ENCODE assay signal across 11 mouse cellular contexts in the genomic region with DNA sequence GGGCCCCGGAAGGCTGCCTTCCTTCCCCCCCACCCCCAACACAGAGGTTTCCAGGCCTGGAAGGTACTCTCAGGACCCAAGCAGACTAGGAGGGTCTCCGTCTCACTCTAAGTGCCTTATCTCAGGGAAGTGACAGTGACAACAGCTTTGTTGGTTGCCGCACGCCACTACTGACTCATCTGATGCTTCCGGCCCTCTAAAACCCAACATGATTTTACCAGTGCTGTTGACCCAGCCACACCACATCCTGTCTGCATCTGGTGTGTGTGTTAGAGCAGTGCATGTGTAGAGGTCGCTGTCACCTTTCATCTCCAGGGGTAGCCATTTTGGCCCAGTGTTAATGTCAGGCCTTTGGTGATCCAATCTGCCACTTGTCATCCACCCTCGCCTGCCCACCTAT.
DNase-seq lines count a peak whose midpoint lies in the region; ATAC-seq and TF ChIP-seq lines count a peak whose summit lies in the region.
"Had no signal": no experiment of that assay in that cellular context is flagged by ENCODE, and none has a peak within 500 bp of the region (broad histone marks: within the 10 kb centered on the region; RNA-seq: fewer than 3 reads in every experiment).

No protein-coding gene starts in this region.

- TF ChIP-seq RAD21 in CH12.LX (IDR thresholded peaks at IDR 0.05; ENCODE audit: low read depth, low read length) = peak; percentile 30

- WGBS in heart, embryonic 12.5 days = 28% methylated on average over 7 of the region's 7 CpGs
- WGBS in liver, postnatal 0 days (ENCODE audit: insufficient replicate concordance) = 42% methylated on average over 7 of the region's 7 CpGs
- WGBS in stomach, postnatal 0 days = 89% methylated on average over 7 of the region's 7 CpGs

- TF ChIP-seq CTCF in CH12.LX (conservative IDR thresholded peaks at IDR 0.05 in 1 of 2, IDR thresholded peaks at IDR 0.05 in 1 of 2; ENCODE audit: low read depth in 2 of 2, low read length in 2 of 2) = peak in 1 of 2 experiments; percentile 42; a peak in 2 of 4 replicates
- TF ChIP-seq CTCF in liver, postnatal 0 days (IDR thresholded peaks at IDR 0.05; ENCODE audit: low read depth) = peak; percentile 31; the same call in 1 of the 2 replicates
- no peak for TF ChIP-seq CTCF in stomach, postnatal 0 days (IDR thresholded peaks at IDR 0.05; ENCODE audit: low read depth)

- no peak for ATAC-seq in heart, embryonic 12.5 days (ENCODE audit: insufficient number of reproducible peaks, low FRiP score)
- ATAC-seq in liver, postnatal 0 days = peak; percentile 43; the same call in 1 of the 2 replicates
- ATAC-seq in stomach, postnatal 0 days (ENCODE audit: low FRiP score, low TSS enrichment) = no peak

- H3K4me1 ChIP-seq in heart, embryonic 12.5 days (replicated peaks) = peaks cover 9% of the 10 kb centered on the region
- H3K4me1 ChIP-seq in CH12.LX (ENCODE audit: control insufficient read depth in 1 of 2, insufficient read depth in 2 of 2) = peaks cover 12 to 33% of the 10 kb centered on the region in 2 experiments
- peaks cover 17% of the 10 kb centered on the region for H3K4me1 ChIP-seq in liver, postnatal 0 days (ENCODE audit: insufficient read depth)
- no peaks in the 10 kb centered on the region; the same call in 1 of the 2 replicates for H3K4me1 ChIP-seq in stomach, postnatal 0 days (replicated peaks; ENCODE audit: control insufficient read depth, insufficient read depth)

- H3K27ac ChIP-seq in heart, embryonic 12.5 days (ENCODE audit: poor library complexity, severe bottlenecking) = no peak overlapping the region
- no peak overlapping the region for H3K27ac ChIP-seq in CH12.LX (ENCODE audit: insufficient read depth, low read depth)
- peak overlapping the region; percentile 60 for H3K27ac ChIP-seq in liver, postnatal 0 days (ENCODE audit: low read depth)
- no peak overlapping the region for H3K27ac ChIP-seq in stomach, postnatal 0 days (replicated peaks)
- H3K27ac ChIP-seq: hindbrain, embryonic 12.5 days; limb, embryonic 13.5 days had no signal

- no peaks in the 10 kb centered on the region for H3K79me2 ChIP-seq in CH12.LX (replicated peaks; ENCODE audit: control insufficient read depth, extremely low read depth, insufficient read depth, poor library complexity, severe bottlenecking)

- H3K4me2 ChIP-seq in heart, embryonic 12.5 days = 0 out of 2 replicates have a peak overlapping the region, but pooled peaks have one; percentile 15
- peak overlapping the region; percentile 61 for H3K4me2 ChIP-seq in CH12.LX (ENCODE audit: insufficient read depth, low read depth, poor library complexity, severe bottlenecking)
- H3K4me2 ChIP-seq in liver, postnatal 0 days (ENCODE audit: low read depth, low read length) = peak overlapping the region; percentile 33
- no peak overlapping the region for H3K4me2 ChIP-seq in stomach, postnatal 0 days (replicated peaks; ENCODE audit: low read depth)
- H3K4me2 ChIP-seq: hindbrain, embryonic 12.5 days; limb, embryonic 13.5 days had no signal

- dilution Hi-C loops in CH12.LX (cut with MboI; ENCODE audit: extremely low pct_ligation_motif_present, extremely low pct_unique_long_range_greater_than_20kb, low sequenced_read_pairs) = no loop called here

- peak; percentile 38; the same call in 1 of the 2 replicates for TF ChIP-seq POLR2A in CH12.LX (IDR thresholded peaks at IDR 0.05; ENCODE audit: low read depth, low read length)

- intact Hi-C loops in heart, postnatal 36 days (cut with DNase I) = no loop called here
- intact Hi-C loops in left cerebral cortex, postnatal 4 days (cut with DNase I) = no loop called here

- peak; percentile 89 for TF ChIP-seq EP300 in CH12.LX (IDR thresholded peaks at IDR 0.05; ENCODE audit: low read length)
- TF ChIP-seq EP300 in liver, postnatal 0 days (IDR thresholded peaks at IDR 0.05; ENCODE audit: low read depth) = no peak
- TF ChIP-seq EP300 in stomach, postnatal 0 days (optimal IDR thresholded peaks at IDR 0.05) = no peak

- no peak overlapping the region for H3K9ac ChIP-seq in heart, embryonic 12.5 days
- no peak overlapping the region for H3K9ac ChIP-seq in CH12.LX (ENCODE audit: insufficient read depth, low read depth)
- no peak overlapping the region for H3K9ac ChIP-seq in liver, postnatal 0 days (replicated peaks)
- H3K9ac ChIP-seq in stomach, postnatal 0 days (ENCODE audit: low read length) = no peak overlapping the region
- H3K9ac ChIP-seq: hindbrain, embryonic 12.5 days; limb, embryonic 13.5 days had no signal

- H3K9me3 ChIP-seq in heart, embryonic 12.5 days (replicated peaks) = no peaks in the 10 kb centered on the region
- H3K9me3 ChIP-seq in CH12.LX (replicated peaks; ENCODE audit: low read length) = peaks cover 5% of the 10 kb centered on the region
- no peaks in the 10 kb centered on the region for H3K9me3 ChIP-seq in liver, postnatal 0 days (ENCODE audit: low read length)
- no peaks in the 10 kb centered on the region for H3K9me3 ChIP-seq in stomach, postnatal 0 days (ENCODE audit: control insufficient read depth, low read length)
- H3K9me3 ChIP-seq: hindbrain, embryonic 12.5 days; limb, embryonic 13.5 days had no signal

- no peak overlapping the region for H3K4me3 ChIP-seq in heart, embryonic 12.5 days
- no peak overlapping the region for H3K4me3 ChIP-seq in CH12.LX (replicated peaks in 1 of 3; ENCODE audit: low read depth in 2 of 3, low read length in 2 of 3, poor library complexity in 1 of 3)
- no peak overlapping the region for H3K4me3 ChIP-seq in liver, postnatal 0 days (ENCODE audit: low read depth, low read length)
- no peak overlapping the region for H3K4me3 ChIP-seq in stomach, postnatal 0 days (ENCODE audit: low read depth, low read length)
- H3K4me3 ChIP-seq: hindbrain, embryonic 12.5 days; limb, embryonic 13.5 days had no signal

- H3K36me3 ChIP-seq in heart, embryonic 12.5 days = no peaks in the 10 kb centered on the region
- H3K36me3 ChIP-seq in CH12.LX (replicated peaks in 1 of 2; ENCODE audit: control insufficient read depth in 1 of 2, insufficient read depth in 1 of 2, low read length in 1 of 2) = no peaks in the 10 kb centered on the region
- no peaks in the 10 kb centered on the region for H3K36me3 ChIP-seq in liver, postnatal 0 days (replicated peaks; ENCODE audit: insufficient read depth, low read length)
- no peaks in the 10 kb centered on the region for H3K36me3 ChIP-seq in splenic B cell, adult 2 months (ENCODE audit: control insufficient read depth, insufficient read depth, low read length, poor library complexity, severe bottlenecking)
- no peaks in the 10 kb centered on the region for H3K36me3 ChIP-seq in stomach, postnatal 0 days (ENCODE audit: control insufficient read depth, insufficient read depth, low read length)
- H3K36me3 ChIP-seq: hindbrain, embryonic 12.5 days; limb, embryonic 13.5 days had no signal

- in situ Hi-C loops in CH12.LX (cut with MboI; ENCODE audit: low pct_ligation_motif_present, low pct_unique_long_range_greater_than_20kb, low sequenced_read_pairs) = loop anchor here (10.0 kb wide), 1 partner anchor 117 kb away; no protein-coding TSS in a partner anchor

- H3K27me3 ChIP-seq in heart, embryonic 12.5 days (replicated peaks) = peaks cover 35% of the 10 kb centered on the region
- H3K27me3 ChIP-seq in CH12.LX (replicated peaks) = peaks cover 4% of the 10 kb centered on the region
- H3K27me3 ChIP-seq in liver, postnatal 0 days (ENCODE audit: insufficient read depth, low read length) = no peaks in the 10 kb centered on the region
- H3K27me3 ChIP-seq in splenic B cell, adult 2 months (ENCODE audit: control insufficient read depth, insufficient read depth, low read length, poor library complexity, severe bottlenecking) = no peaks in the 10 kb centered on the region
- H3K27me3 ChIP-seq in stomach, postnatal 0 days (ENCODE audit: control insufficient read depth, insufficient read depth, low read length) = no peaks in the 10 kb centered on the region
- H3K27me3 ChIP-seq: hindbrain, embryonic 12.5 days had no signal

- no peak for DNase-seq in heart, postnatal 36 days
- DNase-seq in CH12.LX (ENCODE audit: extremely low read depth) = peak; percentile 87
- peak; percentile 43 for DNase-seq in liver, postnatal 0 days
- peak; percentile 78 for DNase-seq in splenic B cell, adult 2 months (ENCODE audit: low read depth, low spot score)
- no peak for DNase-seq in left cerebral cortex, adult 11 months (ENCODE audit: low spot score)
- DNase-seq in stomach, postnatal 0 days (ENCODE audit: low spot score) = no peak
- no peak for DNase-seq in left cerebral cortex, postnatal 4 days
- DNase-seq: cerebellum, adult 11-12 months had no signal

TF ChIP-seq in CH12.LX, 34 proteins besides CTCF, POLR2A, EP300 and RAD21 (continues in another document):
- TF ChIP-seq ZMIZ1 (IDR thresholded peaks at IDR 0.05; ENCODE audit: low read depth, low read length) = no peak
- TF ChIP-seq NRF1 (IDR thresholded peaks at IDR 0.05; ENCODE audit: low read depth, low read length) = peak; percentile 15; the same call in 1 of the 2 replicates
- TF ChIP-seq JUND (conservative IDR thresholded peaks at IDR 0.05; ENCODE audit: low read depth, low read length) = peak; percentile 74; the same call in 1 of the 2 replicates
- TF ChIP-seq USF2 (conservative IDR thresholded peaks at IDR 0.05; ENCODE audit: low read depth, low read length) = no peak
- TF ChIP-seq ETS1 (conservative IDR thresholded peaks at IDR 0.05; ENCODE audit: low read depth, low read length) = peak; percentile 80
- no peak for TF ChIP-seq HCFC1 (IDR thresholded peaks at IDR 0.05; ENCODE audit: low read depth, low read length)
- peak; percentile 84; the same call in 1 of the 2 replicates for TF ChIP-seq RCOR1 (conservative IDR thresholded peaks at IDR 0.05; ENCODE audit: low read depth, low read length)
- TF ChIP-seq ELF1 (IDR thresholded peaks at IDR 0.05; ENCODE audit: low read depth, low read length) = 0 out of 2 replicates have a peak, but pooled peaks have one; percentile 25
- peak; percentile 81 for TF ChIP-seq MEF2A (IDR thresholded peaks at IDR 0.05; ENCODE audit: borderline replicate concordance, low read depth, low read length)
- peak; percentile 28 for TF ChIP-seq MXI1 (IDR thresholded peaks at IDR 0.05; ENCODE audit: low read depth, low read length)
- peak; percentile 45 for TF ChIP-seq MAX (IDR thresholded peaks at IDR 0.05; ENCODE audit: low read length)
- TF ChIP-seq SMC3 (IDR thresholded peaks at IDR 0.05; ENCODE audit: low read depth, low read length) = peak; percentile 28; the same call in 1 of the 2 replicates
- 0 out of 2 replicates have a peak, but pooled peaks have one; percentile 36 for TF ChIP-seq MAZ (IDR thresholded peaks at IDR 0.05; ENCODE audit: low read depth, low read length)
- TF ChIP-seq MYC (IDR thresholded peaks at IDR 0.05; ENCODE audit: low read depth, low read length) = no peak; the same call in 1 of the 2 replicates
- TF ChIP-seq USF1 (IDR thresholded peaks at IDR 0.05; ENCODE audit: low read depth, low read length) = no peak
- peak; percentile 85 for TF ChIP-seq TCF12 (IDR thresholded peaks at IDR 0.05; ENCODE audit: low read depth, low read length)
- peak; percentile 76 for TF ChIP-seq MAFK (IDR thresholded peaks at IDR 0.05; ENCODE audit: insufficient replicate concordance, low read length)
- peak; percentile 56; the same call in 1 of the 2 replicates for TF ChIP-seq CHD2 (IDR thresholded peaks at IDR 0.05; ENCODE audit: low read length)

Comparison
In these comparisons a context has a peak if more than half of its experiments do, and no peak if none do; other contexts are left out.
1. DNase-seq: peak in CH12.LX (single experiment), liver, postnatal 0 days (single experiment) and splenic B cell, adult 2 months (single experiment); none in heart, postnatal 36 days (0 of 2), left cerebral cortex, adult 11 months (single experiment), stomach, postnatal 0 days (single experiment) and left cerebral cortex, postnatal 4 days (single experiment).